Mouse (Mus musculus): ENCODE results near the gene Cebpe.

- TF ChIP-seq POLR2A (IDR thresholded peaks at IDR 0.05; ENCODE audit: control insufficient read depth, low read depth, low read length) (no peak), CTCF (IDR thresholded peaks at IDR 0.05; ENCODE audit: control insufficient read depth, insufficient read depth, insufficient replicate concordance, low read depth, low read length) (no peak)
Observed at GRCm38 (mm10) chr14:54747942-54748917, 36.3 kb upstream of the Cebpe start.

All from testis, adult 2 months (tissue).